Mouse (Mus musculus): ENCODE measurements at regions not wholly inside any gene's neighbourhood (a gene's known extent, or its start where the extent isn't known, plus 50 kb on each side); places are given as distances from the start of the nearest gene placed in this dataset.

DNA sequence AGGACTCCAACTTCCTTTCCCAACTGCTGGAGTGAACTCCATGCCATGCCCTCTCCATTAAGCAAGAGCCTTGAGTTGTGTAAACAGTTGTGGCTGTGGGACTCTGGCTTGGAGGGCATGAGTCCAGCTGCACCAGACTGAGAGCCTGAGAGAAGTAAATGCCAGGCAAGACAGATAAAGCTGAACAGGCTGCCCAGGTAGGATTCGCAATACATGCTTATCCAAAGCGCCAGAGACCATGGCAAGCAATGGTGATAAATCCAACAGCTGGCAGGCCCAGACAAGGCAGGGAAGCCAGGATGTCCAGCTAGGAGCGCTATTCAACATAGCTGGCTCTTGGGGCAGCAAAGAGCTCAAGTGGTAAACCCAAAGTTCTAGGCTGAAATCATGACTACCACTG, 163.1 kb upstream of the Kdm8 start:
- no peak for DNase-seq

DNA sequence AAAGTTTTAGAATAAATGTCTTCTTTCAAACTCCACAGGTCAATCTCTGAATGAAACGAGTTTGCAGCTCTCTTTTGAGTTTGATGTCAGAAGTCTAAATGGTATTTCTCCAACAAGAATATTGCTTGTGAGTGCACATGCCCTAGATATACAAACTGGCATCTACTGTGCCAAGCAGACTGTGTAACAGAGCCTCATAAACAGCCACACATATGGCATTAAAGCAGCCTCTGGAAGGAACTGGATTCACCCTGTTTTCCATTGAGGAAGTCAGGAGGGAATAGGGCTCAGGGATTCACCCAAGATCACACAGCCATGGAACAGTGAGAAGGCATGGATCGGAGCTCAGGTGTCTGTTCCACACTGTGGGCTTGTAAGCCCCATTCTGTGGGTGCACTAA, 149.2 kb upstream of the Kdm8 start:
- no peak for DNase-seq

DNA sequence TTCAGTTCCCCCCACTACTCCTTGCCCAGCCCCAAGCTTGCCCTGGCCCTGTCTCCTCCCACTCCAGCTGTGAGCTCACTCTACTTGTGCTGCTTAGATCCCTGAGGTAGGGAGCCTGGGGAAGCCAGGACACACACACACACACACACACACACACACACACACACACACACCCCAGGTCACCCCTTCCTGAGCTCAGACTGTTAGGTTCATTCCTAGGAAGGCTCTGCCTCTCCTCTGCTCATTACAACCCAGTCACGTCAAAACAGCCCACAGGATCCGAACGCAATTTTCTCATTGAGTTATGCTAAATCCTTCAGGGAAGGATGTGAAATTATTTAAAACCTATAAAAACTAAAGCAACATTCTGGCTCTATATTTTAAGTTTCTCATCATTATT, 136.0 kb upstream of the Kdm8 start:
- no peak for DNase-seq

DNA sequence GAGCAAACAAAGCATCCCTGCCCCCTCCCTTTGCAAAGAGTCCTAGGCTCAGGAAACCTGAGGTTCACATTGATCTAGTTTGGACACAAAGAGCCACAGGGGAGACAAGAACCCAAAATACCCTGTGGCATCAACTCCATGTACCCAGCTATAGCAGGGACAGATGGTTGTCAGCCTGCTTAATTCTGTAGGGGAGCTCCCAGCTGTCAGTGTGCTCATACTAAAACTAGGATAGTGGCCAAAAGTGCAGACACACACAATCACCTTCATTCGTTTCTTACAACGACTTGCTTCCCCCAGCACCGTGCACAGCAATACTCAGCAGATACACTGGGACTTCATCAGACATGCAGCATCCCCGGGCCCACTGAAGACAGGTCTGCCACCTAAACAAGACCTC, 133.5 kb upstream of the Kdm8 start:
- DNase-seq = no peak

DNA sequence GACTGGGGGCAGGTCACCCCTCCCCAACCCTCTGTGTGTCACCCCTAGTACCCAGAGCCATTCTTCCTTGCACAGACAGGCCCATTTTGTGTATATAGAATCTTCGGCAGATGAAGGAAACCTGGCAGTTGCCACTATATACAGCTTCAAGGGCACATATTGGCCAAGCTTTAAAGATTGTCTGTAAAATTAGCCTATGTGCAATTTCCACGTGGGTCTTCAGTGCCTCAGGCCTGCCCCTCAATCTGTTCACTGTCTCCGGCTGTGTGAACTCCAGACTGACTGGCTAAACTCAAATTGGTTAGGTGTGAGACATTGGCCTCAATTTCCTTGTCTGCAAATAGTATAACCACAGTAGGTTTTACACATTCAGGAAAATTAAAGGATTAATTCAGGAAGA, 130.9 kb upstream of the Kdm8 start:
- no peak for DNase-seq

DNA sequence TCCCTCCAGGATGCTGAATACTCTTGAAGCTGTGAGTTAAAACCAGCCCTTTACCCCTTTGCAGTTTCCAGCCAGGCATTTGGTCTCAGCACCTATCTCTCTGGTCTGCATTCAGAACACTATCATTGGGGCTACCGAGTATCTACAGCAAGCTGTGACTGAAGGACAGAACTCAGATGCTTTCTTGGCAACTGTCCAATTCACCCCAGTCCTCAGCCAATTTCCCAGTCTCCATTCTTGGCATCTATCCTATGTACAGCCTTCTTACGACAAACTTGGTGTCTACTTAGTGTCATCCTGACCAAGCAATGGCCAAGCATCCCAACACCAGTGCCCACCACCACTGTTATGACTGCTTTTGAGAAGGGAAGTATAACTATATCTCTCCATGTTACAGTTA, 109.7 kb upstream of the Kdm8 start:
- no peak for DNase-seq

DNA sequence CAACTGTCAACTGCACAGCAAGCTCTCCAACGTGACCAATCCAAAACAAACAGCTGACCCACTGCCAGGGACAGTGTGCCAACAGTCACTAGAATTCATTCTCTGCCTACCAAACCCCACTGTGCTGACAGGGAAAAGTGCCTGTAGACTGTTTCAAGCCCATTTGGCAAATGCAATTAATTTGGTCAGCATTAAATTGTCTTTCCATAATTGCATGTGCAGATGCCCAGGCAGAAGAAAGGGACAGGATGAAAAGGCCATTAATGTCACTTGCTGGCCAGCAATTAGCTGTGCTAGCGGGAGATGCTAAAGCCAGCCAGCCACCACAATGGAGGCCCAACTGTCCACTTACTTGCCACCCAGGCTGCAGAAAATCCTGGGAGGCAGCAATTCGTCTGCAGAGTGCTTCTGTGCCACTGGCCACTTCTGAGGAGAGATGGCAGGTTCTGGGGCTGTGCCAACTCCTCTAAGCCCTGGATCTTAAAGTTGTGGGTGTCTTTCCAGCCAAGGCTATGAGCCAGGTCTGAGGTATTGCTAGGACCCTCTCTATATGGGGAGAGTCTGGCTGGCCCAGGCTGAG, 108.8 kb upstream of the Kdm8 start:
- DNase-seq = no peak

DNA sequence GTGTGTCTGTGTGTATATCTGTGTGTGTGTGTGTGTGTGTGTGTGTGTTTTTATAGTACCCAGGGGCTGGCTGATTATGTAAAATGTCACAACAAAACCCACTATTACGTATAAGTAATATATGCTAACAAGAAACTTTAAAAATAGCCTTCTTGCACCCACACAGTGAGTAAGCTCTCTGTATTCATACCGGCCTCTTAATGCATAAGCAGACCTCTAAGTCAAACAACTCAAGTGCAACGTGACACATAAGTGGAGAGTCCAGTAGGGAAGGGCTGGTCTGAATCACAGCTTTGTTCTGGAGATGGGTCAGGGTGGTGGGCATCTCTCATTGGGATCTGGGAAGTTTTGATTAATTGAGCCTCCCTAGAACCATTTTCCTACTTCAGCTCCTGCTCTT, 107.7 kb upstream of the Kdm8 start:
- DNase-seq = no peak

DNA sequence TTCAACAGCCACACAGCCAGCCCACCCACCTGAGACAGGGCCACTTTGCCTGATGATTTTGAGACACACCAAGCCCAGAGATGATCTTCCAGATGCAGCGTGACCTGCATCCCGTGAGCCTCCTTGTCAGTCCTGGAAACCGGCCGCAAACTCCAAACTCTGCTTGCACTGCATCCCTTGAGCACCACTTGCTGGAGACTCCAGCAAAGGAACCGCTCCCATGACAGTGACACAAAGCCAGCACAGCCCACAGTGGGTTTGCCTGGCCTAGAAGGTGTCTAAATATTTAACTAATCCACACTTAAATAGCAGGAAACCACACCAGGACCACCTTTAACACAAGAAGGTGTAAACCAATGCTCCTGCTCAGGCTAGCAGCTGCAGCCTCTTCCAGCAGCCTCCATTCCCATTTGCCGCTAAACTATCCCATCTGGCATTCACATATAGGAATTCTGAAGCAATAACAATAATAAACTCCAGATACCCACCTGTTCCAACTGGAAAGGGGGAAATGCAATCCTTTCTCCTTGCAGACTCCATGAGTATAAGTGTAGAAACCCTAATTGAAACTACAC, 106.2 kb upstream of the Kdm8 start:
- DNase-seq = no peak

DNA sequence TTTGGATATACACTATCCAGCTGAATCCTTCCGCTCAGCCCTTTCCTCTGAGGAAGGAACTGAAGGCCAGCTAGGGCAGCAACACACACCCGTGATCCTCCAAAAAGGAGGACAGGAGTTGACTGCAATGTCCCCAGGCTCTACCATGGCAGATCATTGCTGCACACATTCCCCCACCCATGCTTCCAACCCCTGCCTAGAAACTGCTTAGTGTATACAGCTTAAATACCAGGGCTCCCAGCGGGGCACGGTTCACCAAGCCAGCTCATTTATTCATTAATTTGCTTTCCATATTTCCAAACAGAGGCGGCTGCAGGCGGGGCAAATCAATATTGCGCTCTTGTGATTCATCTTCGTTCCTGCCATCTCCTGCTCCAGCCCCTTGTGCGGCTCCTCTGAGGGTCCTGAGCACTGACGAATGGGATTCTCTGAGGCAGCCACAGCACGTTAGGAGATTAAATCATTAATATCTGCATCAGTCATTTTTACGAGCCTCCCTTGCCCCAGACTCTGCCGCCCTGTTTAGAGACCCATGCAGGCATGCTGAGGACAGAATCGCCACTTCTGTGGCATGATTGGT, 104.1 kb upstream of the Kdm8 start:
- no peak for DNase-seq

DNA sequence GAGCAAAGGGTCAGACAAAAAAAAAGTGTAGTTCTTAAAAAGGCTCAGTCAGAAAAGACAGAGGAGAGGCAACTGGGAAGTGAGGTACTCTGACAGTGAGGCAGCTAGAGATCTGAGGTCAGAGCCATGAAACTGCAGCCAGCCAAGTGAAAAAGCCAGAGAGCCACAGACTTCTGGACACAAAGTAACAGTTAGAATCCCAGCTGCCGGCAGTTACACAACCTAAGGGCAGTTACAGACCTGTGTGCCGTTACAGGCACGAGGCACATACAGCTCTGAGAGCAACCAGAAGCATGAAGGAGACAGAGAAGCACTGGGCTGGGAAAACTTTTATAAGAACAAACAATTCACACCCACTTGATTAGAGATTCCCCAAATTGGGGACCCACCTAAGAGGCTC, 94.9 kb upstream of the Kdm8 start:
- no peak for DNase-seq

DNA sequence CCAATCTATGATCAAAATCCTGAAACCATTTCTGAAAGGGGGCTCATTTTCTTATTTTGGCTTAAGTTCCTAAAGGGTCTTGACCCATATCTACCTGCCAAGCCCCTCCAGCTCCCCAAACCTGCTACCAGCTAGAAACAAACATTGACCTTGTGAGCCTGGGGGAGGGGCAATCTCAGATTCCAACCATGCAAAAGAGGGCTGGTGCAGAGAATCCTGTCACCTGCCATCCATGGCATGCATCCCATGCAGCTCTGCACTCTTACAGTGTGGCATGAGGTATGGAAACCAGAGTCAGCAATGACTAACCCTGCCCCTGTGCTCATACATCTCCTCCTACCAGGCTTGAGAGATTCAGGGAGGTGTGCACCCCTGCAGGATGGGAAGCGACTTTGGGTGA, 90.3 kb upstream of the Kdm8 start:
- DNase-seq = no peak

DNA sequence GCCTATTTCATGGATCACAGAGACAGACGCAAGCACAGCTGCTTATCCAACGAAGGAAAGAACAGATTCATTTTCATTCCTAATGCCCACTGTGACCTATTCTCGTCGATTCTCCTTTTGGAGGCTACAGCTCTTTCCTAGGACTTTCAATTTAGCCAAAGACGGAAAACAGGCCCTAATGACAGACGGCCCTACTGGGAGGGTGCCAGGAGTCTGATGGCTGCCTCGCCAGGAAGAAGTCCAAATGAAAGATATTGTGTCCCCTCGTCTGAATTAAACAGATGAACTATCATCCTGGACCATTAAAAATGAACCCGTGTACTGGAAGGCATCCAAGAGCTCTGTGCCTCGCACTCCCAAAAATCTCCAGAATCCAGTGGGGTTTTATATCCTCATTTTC, 89.5 kb upstream of the Kdm8 start:
- no peak for DNase-seq

DNA sequence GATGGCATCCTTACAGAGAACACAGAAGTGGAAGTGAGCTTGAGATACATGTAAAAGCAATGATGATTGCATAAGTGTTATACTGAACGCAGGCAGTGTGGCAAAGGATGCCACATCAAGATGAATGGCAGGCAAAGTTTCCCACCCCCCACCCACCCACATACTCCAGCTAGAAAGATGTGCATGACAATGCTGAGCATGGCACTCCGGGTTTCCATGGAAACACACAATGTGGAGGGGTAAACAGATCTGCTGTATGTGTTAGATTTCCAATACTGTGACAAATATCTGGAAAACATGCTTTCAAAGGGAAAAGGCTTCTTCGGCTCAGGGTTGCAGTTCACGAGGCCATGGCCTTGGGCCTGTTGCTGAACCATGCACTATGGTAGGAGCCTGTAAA, 86.5 kb upstream of the Kdm8 start:
- DNase-seq = no peak

DNA sequence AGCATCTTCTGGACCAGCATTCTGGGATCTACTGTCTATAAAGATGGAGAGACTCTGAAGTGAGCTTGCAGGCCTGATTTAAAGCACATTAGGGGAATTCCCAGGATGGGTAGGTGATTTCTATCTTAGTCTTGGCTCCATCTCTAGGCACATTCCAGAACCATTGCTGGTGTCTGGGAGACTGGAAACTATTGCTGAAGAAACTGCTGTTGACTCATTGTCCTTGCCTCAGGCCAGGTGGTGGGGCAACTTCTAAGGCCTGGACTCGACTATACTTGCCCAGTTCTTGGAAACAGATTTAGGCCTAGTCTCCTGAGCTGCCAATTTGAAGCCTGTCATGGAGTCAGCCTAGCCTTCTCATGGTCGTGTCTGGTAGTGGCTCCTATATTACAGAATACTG, 61.5 kb upstream of the Kdm8 start:
- DNase-seq = no peak

DNA sequence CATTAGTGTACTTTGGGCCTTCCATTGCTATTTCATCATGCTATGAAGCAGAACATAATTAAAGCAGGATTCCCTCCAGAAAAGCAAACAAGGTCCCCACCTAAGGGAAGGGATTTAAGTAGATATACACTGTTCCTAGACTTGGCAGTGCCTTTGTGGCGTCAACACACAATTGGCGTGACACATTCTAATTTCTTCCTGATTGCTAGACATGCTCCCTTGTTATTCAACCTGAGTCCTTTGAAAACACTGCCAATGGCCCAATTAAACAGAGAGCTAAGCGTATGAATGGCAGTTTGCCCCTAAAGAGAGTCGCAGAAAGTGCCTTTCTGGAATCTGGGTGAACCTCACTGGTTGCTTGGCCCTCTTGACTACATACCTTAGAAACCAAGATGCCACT, 60.3 kb upstream of the Kdm8 start:
- DNase-seq = no peak

DNA sequence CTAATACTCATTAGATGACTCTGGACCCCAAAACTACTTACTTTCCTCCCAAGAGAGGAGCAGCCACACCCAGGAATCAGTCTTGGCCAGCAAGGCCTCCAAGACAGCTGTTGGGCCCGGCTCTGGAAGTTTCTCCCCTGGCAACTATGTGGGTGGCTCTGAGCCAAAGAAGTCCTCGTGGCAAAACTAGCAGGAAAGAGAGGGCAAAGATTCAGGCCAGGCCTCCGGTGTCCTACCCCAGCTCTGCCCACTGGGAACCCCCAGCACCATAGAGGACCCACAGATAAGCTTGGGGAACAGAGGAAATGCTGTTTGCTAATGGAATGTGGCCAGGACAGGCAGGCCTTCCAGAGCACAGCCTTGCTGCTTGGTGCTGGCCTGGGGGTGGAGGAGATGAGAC, 51.9 kb upstream of the Kdm8 start:
- DNase-seq = no peak

DNA sequence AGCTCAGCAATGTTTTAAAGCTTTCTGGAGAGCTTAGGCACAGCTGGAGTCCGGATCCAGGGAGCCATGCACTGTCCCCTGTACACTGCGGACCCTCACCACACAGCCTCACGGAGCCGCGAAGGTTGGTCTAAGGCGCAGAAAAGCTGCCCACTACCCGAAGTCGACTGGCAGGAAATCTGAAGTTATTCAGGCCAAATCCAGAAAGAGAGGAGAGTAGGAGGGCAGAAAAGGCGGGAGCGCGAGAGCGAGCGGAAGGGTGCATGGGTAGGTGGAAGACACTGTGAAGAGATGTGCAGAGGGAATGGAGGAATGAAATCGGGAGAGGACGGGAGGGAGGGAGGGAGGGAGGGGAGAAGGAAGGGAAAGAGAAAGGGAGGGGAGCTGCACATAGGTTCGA, 51.2 kb upstream of the Kdm8 start:
- peak; percentile 35 for DNase-seq

DNA sequence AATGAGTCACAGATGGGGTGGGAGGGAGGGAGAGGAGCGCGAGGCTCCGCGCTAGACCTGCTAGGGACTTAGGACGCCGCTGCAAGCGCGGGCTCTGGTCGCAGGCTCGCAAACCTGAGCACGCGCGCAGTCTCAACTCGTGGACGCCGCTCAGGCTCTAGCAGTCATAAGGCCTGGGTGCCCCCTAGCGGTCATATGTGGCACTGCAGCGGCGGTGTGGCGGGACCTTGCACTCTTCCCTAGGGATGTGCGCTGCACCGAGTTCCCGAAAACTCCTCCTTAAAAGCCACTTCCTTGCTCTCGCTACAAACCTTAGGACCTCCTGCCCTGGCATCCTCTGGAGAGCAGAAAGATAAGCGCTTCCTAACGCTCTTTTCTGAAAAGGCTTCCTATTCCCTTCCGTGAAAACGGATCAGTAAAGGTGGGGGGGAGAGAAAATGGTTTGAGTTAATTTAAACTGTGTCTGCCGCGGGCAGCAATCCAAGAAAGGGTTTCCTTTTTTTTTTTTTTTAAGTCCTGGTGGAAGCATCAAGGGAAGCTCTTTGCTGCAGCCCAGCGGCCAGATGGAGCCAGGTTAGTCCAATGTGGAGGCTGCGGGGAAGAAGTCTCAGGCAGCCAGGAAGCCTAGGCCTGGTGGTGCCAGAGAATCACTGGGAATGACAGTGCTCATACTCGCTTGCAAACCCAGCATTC, 50.7 kb upstream of the Kdm8 start:
- peak; percentile 94 for DNase-seq

All from thymus, postnatal 4 days (tissue).